In genomic region chr2:25694605-25695004, GRCm38 (mm10) we compare ENCODE assay signal across 8 mouse cellular contexts. TPM values are rescaled to one million over a fixed set of nuclear protein-coding genes. Genes with fewer than 3 reads are reported as not detected.
DNase-seq lines count a peak whose midpoint lies in the region; ATAC-seq and TF ChIP-seq lines count a peak whose summit lies in the region.
"Had no signal": no experiment of that assay in that cellular context is flagged by ENCODE, and none has a peak within 500 bp of the region (broad histone marks: within the 10 kb centered on the region; RNA-seq: fewer than 3 reads in every experiment).

No protein-coding gene starts in this region.

- TF ChIP-seq POLR2A in bone marrow, adult 2 months (IDR thresholded peaks at IDR 0.05; ENCODE audit: borderline replicate concordance, control insufficient read depth, low read depth, low read length) = no peak
- TF ChIP-seq POLR2A in lung, adult 2 months (IDR thresholded peaks at IDR 0.05; ENCODE audit: borderline replicate concordance, extremely low read depth, low read depth, low read length) = no peak

- DNase-seq in 416B (ENCODE audit: low read depth) = peak; percentile 40
- DNase-seq in CD4-positive helper T cell, adult 2 months (ENCODE audit: low read depth, low spot score) = peak; percentile 45
- DNase-seq in kidney, adult 8-10 months = peak; percentile 13 to 59
- peak; percentile 55 for DNase-seq in lung, adult 2 months
- DNase-seq in right cerebral cortex, postnatal 25 days = peak; percentile 25

- peak; percentile 54; the same call in 1 of the 2 replicates for ATAC-seq in erythroblast, adult 5-6 weeks (replicated peaks; ENCODE audit: low FRiP score, poor library complexity, severe bottlenecking)

- peak; percentile 52 for TF ChIP-seq CTCF in bone marrow, adult 2 months (IDR thresholded peaks at IDR 0.05; ENCODE audit: control insufficient read depth, insufficient read depth, low read length)
- peak; percentile 59 for TF ChIP-seq CTCF in lung, adult 2 months (IDR thresholded peaks at IDR 0.05; ENCODE audit: insufficient read depth, low read length)

- no peaks in the 10 kb centered on the region for H3K4me1 ChIP-seq in bone marrow, adult 2 months (ENCODE audit: control insufficient read depth, insufficient read depth, low read length)
- H3K4me1 ChIP-seq in lung, adult 2 months (ENCODE audit: control insufficient read depth, insufficient read depth, low read length) = no peaks in the 10 kb centered on the region

- no peak overlapping the region for H3K4me3 ChIP-seq in bone marrow, adult 2 months (replicated peaks; ENCODE audit: control insufficient read depth, low read depth, low read length)
- H3K4me3 ChIP-seq in lung, adult 2 months (replicated peaks; ENCODE audit: extremely low read depth, low read depth, low read length) = no peak overlapping the region

- no peak overlapping the region for H3K27ac ChIP-seq in bone marrow, adult 2 months (ENCODE audit: control insufficient read depth, insufficient read depth, low read depth, low read length, poor library complexity)

RNA-seq across cellular contexts. Expression of gene Obp2a, which starts 5.2 kb away (rescaled TPM):
- not detected in 2 replicates for polyA plus RNA-seq in bone marrow, adult 2 months (2011; ENCODE audit: insufficient read depth, insufficient read length, low replicate concordance, missing spikeins)
- total RNA-seq in erythroblast, adult 5-6 weeks (2015; ENCODE audit: low replicate concordance) = not detected in 2 replicates
- total RNA-seq in erythroblast, adult 5-6 weeks (2017; ENCODE audit: low replicate concordance) = not detected in 2 replicates
- not detected in 2 replicates for polyA plus RNA-seq in lung, adult 2 months (2012; rRNA removed)
- total RNA-seq: left cerebral cortex, adult 8-10 months had no signal

RNA-seq across cellular contexts. Expression of gene Bmyc, which starts 11.9 kb away (rescaled TPM):
- polyA plus RNA-seq in bone marrow, adult 2 months (2011; ENCODE audit: insufficient read depth, insufficient read length, low replicate concordance, missing spikeins) = 4.1 and 6.7 TPM in 2 replicates
- total RNA-seq in erythroblast, adult 5-6 weeks (2015; ENCODE audit: low replicate concordance) = 1.5 and 2.3 TPM in 2 replicates
- not detected in 2 replicates for total RNA-seq in erythroblast, adult 5-6 weeks (2017; ENCODE audit: low replicate concordance)
- polyA plus RNA-seq in lung, adult 2 months (2012; rRNA removed) = 39.5 and 49.7 TPM in 2 replicates

RNA-seq across cellular contexts. Expression of gene Lcn10, which starts 12.1 kb away (rescaled TPM):
- polyA plus RNA-seq in bone marrow, adult 2 months (2011; ENCODE audit: insufficient read depth, insufficient read length, low replicate concordance, missing spikeins) = not detected in 2 replicates
- total RNA-seq in erythroblast, adult 5-6 weeks (2015; ENCODE audit: low replicate concordance) = not detected in 2 replicates
- not detected in 2 replicates for total RNA-seq in erythroblast, adult 5-6 weeks (2017; ENCODE audit: low replicate concordance)
- not detected in 2 replicates for polyA plus RNA-seq in lung, adult 2 months (2012; rRNA removed)
- total RNA-seq: left cerebral cortex, adult 8-10 months had no signal

RNA-seq across cellular contexts. Expression of gene Lcn6, which starts 18.0 kb away (rescaled TPM):
- polyA plus RNA-seq in bone marrow, adult 2 months (2011; ENCODE audit: insufficient read depth, insufficient read length, low replicate concordance, missing spikeins) = not detected in 2 replicates
- total RNA-seq in erythroblast, adult 5-6 weeks (2015; ENCODE audit: low replicate concordance) = not detected in 2 replicates
- total RNA-seq in erythroblast, adult 5-6 weeks (2017; ENCODE audit: low replicate concordance) = not detected in 2 replicates
- not detected in 2 replicates for polyA plus RNA-seq in lung, adult 2 months (2012; rRNA removed)
- total RNA-seq: left cerebral cortex, adult 8-10 months had no signal

RNA-seq across cellular contexts. Expression of gene Lcn5, which starts 36.9 kb away (rescaled TPM):
- polyA plus RNA-seq in bone marrow, adult 2 months (2011; ENCODE audit: insufficient read depth, insufficient read length, low replicate concordance, missing spikeins) = not detected in 2 replicates
- total RNA-seq in erythroblast, adult 5-6 weeks (2015; ENCODE audit: low replicate concordance) = not detected in 2 replicates
- total RNA-seq in erythroblast, adult 5-6 weeks (2017; ENCODE audit: low replicate concordance) = not detected in 2 replicates
- polyA plus RNA-seq in lung, adult 2 months (2012; rRNA removed) = not detected in 2 replicates
- total RNA-seq: left cerebral cortex, adult 8-10 months had no signal
